Mouse (Mus musculus): ENCODE results near the gene Gm26992.

The Gm26992 gene

DNA sequence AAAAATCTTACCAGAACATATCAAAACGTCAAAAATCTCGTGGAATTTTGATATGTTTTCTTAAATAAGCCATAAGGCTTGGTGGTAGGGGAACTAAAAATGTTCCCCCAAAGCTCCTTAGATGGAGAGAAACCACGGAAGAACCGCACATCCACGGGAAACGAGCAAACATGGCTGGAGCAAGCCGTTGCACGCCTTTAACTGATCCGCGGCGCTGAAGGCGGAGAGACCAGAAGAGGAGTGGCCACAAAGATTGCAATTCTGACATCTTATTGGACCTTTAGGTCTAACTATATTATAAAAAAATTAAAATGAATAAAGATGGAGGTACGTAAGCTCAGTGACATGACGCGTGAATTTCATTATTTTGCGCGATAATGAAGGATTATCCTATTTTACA, 61.2 kb downstream of the Gm26992 start:
- no peak for DNase-seq (ENCODE audit: low read depth, low spot score)

DNA sequence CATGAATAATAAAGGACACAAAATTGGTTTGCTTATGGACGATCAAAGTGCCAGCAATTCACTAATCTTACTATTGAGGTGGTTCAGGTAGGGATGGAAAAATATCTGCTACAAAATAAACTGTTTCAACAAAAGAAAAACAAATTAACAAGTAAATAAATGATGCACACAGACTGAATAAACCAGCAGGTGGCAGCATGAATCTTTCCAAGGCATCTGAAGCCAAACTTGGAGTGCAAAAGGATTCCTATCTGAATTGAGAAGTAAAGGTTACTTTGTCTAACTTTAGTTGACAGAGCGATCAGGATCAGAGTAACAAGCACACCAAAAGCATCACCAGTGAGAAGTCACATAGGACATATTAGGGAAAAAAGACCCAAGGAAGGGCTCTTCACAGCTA, 62.2 kb downstream of the Gm26992 start:
- no peak for DNase-seq (ENCODE audit: low read depth, low spot score)

GRCm38 (mm10) chrX:103490853-103491252, 69.0 kb downstream of the Gm26992 start:
- DNase-seq (ENCODE audit: low read depth, low spot score), result no peak

GRCm38 (mm10) chrX:103492398-103493256, 70.8 kb downstream of the Gm26992 start:
- no peak for DNase-seq (ENCODE audit: low read depth, low spot score)

GRCm38 (mm10) chrX:103493351-103494173, 71.8 kb downstream of the Gm26992 start:
- peak; percentile 47 for DNase-seq (ENCODE audit: low read depth, low spot score)

DNA sequence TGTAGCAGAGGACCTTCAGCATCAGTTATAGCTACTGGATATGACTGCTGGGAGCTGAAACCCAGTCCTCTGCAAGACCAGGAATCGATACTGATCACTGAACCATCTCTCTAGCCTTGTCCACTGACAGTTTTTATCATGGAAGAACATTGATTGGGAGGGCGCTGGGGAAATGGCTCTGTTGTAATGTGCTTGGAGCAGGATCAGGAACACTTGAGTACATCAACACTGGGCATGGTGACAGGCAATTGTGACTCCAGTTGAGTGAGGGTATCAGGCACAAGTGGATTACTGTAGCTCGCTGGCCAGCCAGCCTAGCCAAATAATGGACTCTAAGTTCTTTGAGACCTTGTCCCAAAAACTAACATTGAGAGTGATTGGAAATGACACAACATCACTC, 77.6 kb downstream of the Gm26992 start:
- DNase-seq (ENCODE audit: low read depth, low spot score), result no peak

GRCm38 (mm10) chrX:103500137-103500536, 78.3 kb downstream of the Gm26992 start:
- DNase-seq (ENCODE audit: low read depth, low spot score), result no peak

GRCm38 (mm10) chrX:103508218-103508617, 86.4 kb downstream of the Gm26992 start:
- DNase-seq (ENCODE audit: low read depth, low spot score), result no peak

DNA sequence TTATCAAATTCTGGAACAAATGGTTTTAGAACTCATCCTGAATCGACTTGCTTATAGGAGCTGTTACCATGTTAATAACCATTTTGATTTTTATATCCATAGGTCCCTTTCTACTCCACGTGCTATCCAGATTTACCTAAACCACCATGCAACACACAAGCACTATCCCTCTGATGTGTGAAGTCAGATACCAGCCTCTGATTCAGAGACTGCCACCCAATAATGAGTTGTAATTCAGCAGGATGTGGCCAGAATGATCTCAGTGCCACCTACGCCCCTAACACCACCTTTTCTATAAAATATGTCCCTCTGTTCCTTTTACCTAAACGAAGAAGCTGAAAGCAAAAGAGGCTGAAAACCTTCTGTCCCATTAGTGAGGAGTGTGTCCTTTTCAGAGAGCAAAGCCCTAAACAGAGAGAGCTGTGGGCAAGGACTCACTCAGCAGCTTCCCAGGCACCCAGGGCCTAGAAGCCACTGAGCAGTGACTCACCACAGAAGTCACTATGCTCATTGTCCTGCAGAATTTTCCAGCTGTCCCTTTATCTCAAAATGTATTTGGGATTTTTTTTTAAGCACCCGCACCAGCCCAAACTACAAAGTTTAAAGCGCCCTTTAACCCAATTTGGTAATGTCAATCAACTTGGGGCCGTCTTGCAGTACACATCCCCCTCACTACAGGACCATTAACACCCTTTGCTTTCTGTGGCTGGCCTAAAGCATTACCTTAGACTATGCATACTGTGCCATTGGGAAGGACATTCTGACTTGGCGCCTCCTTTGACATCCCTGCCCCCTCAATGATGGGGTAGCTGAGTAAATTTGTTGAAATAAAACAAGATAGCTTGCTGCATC, 87.6 kb downstream of the Gm26992 start:
- no peak for DNase-seq (ENCODE audit: low read depth, low spot score)

- no peak for DNase-seq (ENCODE audit: low read depth, low spot score)
Measured at GRCm38 (mm10) chrX:103514782-103515181, 93.0 kb downstream of the Gm26992 start.

DNA sequence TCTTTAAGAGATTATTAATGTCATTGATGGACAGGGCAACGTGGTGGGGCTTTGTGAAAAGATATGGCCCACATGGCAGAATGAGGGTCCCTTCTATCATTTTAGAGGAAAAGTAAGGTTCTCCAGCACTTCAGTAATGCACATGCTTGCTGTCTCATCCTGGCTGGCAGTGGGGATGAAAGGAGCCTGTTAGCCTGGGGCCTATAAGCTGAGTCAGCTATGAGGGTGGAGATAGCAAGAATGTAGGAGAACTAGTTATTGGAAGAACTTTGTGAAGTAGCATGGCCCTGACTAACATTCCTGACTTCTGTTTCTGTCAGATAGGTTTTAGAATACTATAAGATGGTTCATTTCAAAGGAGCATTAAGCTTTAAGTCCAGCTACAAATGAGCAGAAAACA, 93.5 kb downstream of the Gm26992 start:
- no peak for DNase-seq (ENCODE audit: low read depth, low spot score)

DNA sequence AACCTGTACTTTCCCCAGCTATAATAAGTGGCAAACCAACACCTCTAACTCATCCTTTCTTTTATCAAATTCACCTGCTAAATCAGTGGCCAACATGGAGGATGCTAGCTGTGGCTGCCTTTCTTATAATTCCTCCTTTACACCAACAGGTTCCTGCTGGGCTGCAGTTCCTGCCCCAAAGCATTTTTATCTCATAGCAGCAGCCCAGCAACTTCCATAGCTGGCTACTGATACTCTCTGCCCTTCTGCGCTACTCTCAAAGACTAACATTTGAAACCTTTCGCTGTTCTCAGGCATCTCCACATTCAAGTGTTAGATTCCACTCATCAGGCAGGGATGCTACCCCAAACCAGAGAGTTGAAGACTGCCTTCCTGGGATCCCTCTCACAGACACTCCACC, 97.0 kb downstream of the Gm26992 start:
- DNase-seq (ENCODE audit: low read depth, low spot score), result no peak

- no peak for DNase-seq (ENCODE audit: low read depth, low spot score)
Measured at GRCm38 (mm10) chrX:103519547-103519946, 97.7 kb downstream of the Gm26992 start.

GRCm38 (mm10) chrX:103521221-103521716, 99.5 kb downstream of the Gm26992 start:
- no peak for DNase-seq (ENCODE audit: low read depth, low spot score)

GRCm38 (mm10) chrX:103529185-103529584, 107.4 kb downstream of the Gm26992 start:
- peak; percentile 42 for DNase-seq (ENCODE audit: low read depth, low spot score)

All from embryo, embryonic 11.5 days (tissue).